In the genomic region with DNA sequence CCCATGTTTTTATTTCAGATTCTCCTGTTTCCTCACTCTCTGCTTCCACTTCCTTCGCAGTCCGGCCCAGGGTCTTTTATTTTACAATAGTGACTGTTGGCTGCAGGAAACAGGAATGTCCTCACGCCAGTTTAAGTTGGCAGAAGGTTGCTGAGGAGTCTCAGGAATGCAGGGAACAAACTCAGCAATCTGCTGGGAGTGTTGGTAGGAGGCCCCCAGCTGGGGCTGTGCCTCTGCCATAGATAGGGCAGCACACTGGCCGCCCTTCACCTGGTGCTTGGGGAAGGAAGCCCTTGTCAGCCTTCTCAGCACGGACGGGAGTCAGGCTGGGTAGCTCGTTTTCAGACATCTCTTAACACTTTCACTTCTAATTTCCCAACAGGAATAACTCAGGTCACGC, we compare ENCODE assay signal across 11 mouse cellular contexts. TPM values are rescaled to one million over a fixed set of nuclear protein-coding genes. Genes with fewer than 3 reads are reported as not detected.
DNase-seq lines count a peak whose midpoint lies in the region; ATAC-seq lines count a peak whose summit lies in the region.
"Had no signal": no experiment of that assay in that cellular context is flagged by ENCODE, and none has a peak within 500 bp of the region (broad histone marks: within the 10 kb centered on the region; RNA-seq: fewer than 3 reads in every experiment).

No protein-coding gene starts in this region.

- DNase-seq in adrenal gland, postnatal 14 days: peak; percentile 33
- DNase-seq in adrenal gland, adult 8-10 months: no peak
- DNase-seq in thymus, postnatal 4 days: peak; percentile 36
- no peak for DNase-seq in thymus, postnatal 25 days
- DNase-seq in layer of hippocampus, adult 9-10 months (ENCODE audit: low spot score): no peak
- DNase-seq in right cerebral cortex, postnatal 14 days: no peak
- DNase-seq: left cerebral cortex, postnatal 4 days; retina, postnatal 1 day had no signal

- no peak overlapping the region for H3K4me3 ChIP-seq in lung, embryonic 15.5 days
- H3K4me3 ChIP-seq in hindbrain, embryonic 12.5 days: no peak overlapping the region

- no peaks in the 10 kb centered on the region for H3K36me3 ChIP-seq in lung, embryonic 15.5 days
- H3K36me3 ChIP-seq in hindbrain, embryonic 12.5 days: no peaks in the 10 kb centered on the region

- H3K4me2 ChIP-seq in lung, embryonic 15.5 days: peak overlapping the region; percentile 36
- H3K4me2 ChIP-seq in hindbrain, embryonic 12.5 days (replicated peaks): no peak overlapping the region

- peak overlapping the region; percentile 73 for H3K27ac ChIP-seq in lung, embryonic 15.5 days
- no peak overlapping the region for H3K27ac ChIP-seq in hindbrain, embryonic 12.5 days

- H3K27me3 ChIP-seq in lung, embryonic 15.5 days: no peaks in the 10 kb centered on the region
- H3K27me3 ChIP-seq in hindbrain, embryonic 12.5 days: no peaks in the 10 kb centered on the region

- peak; percentile 59; the same call in 1 of the 2 replicates for ATAC-seq in lung, embryonic 15.5 days (ENCODE audit: borderline replicate concordance, extremely low read depth, low FRiP score, low TSS enrichment)
- no peak for ATAC-seq in hindbrain, embryonic 12.5 days (ENCODE audit: low FRiP score)
- ATAC-seq: forebrain, embryonic 14.5 days had no signal

- H3K9me3 ChIP-seq in lung, embryonic 15.5 days: no peaks in the 10 kb centered on the region
- no peaks in the 10 kb centered on the region for H3K9me3 ChIP-seq in hindbrain, embryonic 12.5 days (replicated peaks)

- H3K4me1 ChIP-seq in lung, embryonic 15.5 days: peaks cover 69% of the 10 kb centered on the region
- H3K4me1 ChIP-seq in hindbrain, embryonic 12.5 days: peaks cover 26% of the 10 kb centered on the region

- WGBS in lung, embryonic 15.5 days: 18% methylated on average over 8 of the region's 8 CpGs
- WGBS in hindbrain, embryonic 12.5 days: 73% methylated on average over 8 of the region's 8 CpGs

- no peak overlapping the region for H3K9ac ChIP-seq in lung, embryonic 15.5 days
- no peak overlapping the region for H3K9ac ChIP-seq in hindbrain, embryonic 12.5 days

RNA-seq across cellular contexts. Expression of a gene that starts 32.0 kb away (rescaled TPM):
- total RNA-seq in adrenal gland, postnatal 14 days (2021): 32.1 and 38.9 TPM in 2 replicates
- total RNA-seq in adrenal gland, adult 8-10 months (2022): 10 to 100 TPM; 26.9 to 37.0 (median 28.7) TPM
- polyA plus RNA-seq in lung, embryonic 15.5 days (2015; fragmentation: Nextera tagmentation; extraction: Ambion mirVana): 2.7 and 3.9 TPM in 2 replicates
- 1.2 and 1.7 TPM in 2 replicates for polyA plus RNA-seq in hindbrain, embryonic 12.5 days (2016; fragmentation: Nextera tagmentation; extraction: Ambion mirVana)

Comparison
In these comparisons a context has a peak if more than half of its experiments do, and no peak if none do; other contexts are left out.
1. DNase-seq: peak in adrenal gland, postnatal 14 days (single experiment) and thymus, postnatal 4 days (single experiment); none in adrenal gland, adult 8-10 months (single experiment), thymus, postnatal 25 days (single experiment), layer of hippocampus, adult 9-10 months (single experiment) and right cerebral cortex, postnatal 14 days (single experiment).